Mouse (Mus musculus): ENCODE data around the gene Gm5767.

DNA sequence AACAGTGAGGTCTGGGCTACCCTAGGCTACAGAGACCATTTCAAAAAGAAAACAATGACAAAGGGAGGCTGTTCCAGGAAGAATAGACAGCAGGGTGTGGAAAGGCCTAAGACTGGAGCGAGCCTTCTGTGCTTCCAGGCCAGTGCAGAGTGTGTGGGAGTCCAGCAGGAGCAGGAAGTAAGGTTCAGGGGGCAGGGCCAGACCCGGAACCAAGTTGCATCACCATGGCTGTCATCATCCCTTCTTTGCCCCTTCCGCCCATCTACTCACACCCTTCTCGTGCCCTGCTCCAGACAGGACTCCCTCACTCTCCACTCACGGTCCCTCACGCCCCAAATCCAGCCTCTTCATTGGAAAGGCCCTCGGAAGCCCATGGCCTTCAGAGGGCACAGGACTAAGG, 13.3 kb upstream of the Gm5767 start:
- TF ChIP-seq CTCF (IDR thresholded peaks at IDR 0.05; ENCODE audit: extremely low read depth, insufficient read depth, insufficient read length, insufficient replicate concordance) (no peak), POLR2A (IDR thresholded peaks at IDR 0.05; ENCODE audit: low read depth, low read length) (no peak)

All from spleen, adult 2 months (tissue).